Comparison of ENCODE assay signal across 9 mouse cellular contexts in genomic region chr11:121109986-121110385, GRCm38 (mm10). TPM values are rescaled to one million over a fixed set of nuclear protein-coding genes. Genes with fewer than 3 reads are reported as not detected.
DNase-seq lines count a peak whose midpoint lies in the region; ATAC-seq and TF ChIP-seq lines count a peak whose summit lies in the region.
"Had no signal": no experiment of that assay in that cellular context is flagged by ENCODE, and none has a peak within 500 bp of the region (broad histone marks: within the 10 kb centered on the region; RNA-seq: fewer than 3 reads in every experiment).

No protein-coding gene starts in this region.

- TF ChIP-seq CTCF in stomach, postnatal 0 days (IDR thresholded peaks at IDR 0.05; ENCODE audit: low read depth): no peak

- no peaks in the 10 kb centered on the region for H3K27me3 ChIP-seq in midbrain, embryonic 14.5 days (ENCODE audit: control insufficient read depth, insufficient read depth, low read length)
- no peaks in the 10 kb centered on the region for H3K27me3 ChIP-seq in midbrain, embryonic 15.5 days (replicated peaks)
- H3K27me3 ChIP-seq in stomach, postnatal 0 days (ENCODE audit: control insufficient read depth, insufficient read depth, low read length): no peaks in the 10 kb centered on the region

- peak; percentile 81 for DNase-seq in midbrain, embryonic 14.5 days
- DNase-seq in brain, embryonic 18.5 days (ENCODE audit: low read depth, low spot score): peak; percentile 40
- DNase-seq in heart, adult 18-20 months: peak; percentile 76 to 83
- peak; percentile 82 to 84 for DNase-seq in kidney, postnatal 25 days
- peak; percentile 66 for DNase-seq in stomach, postnatal 0 days (ENCODE audit: low spot score)
- DNase-seq in thymus, postnatal 25 days: no peak

- WGBS in midbrain, embryonic 14.5 days: 4% methylated on average over 2 of the region's 2 CpGs
- 9% methylated on average over 2 of the region's 2 CpGs for WGBS in midbrain, embryonic 15.5 days
- WGBS in stomach, postnatal 0 days: 16% methylated on average over 2 of the region's 2 CpGs

- H3K36me3 ChIP-seq in midbrain, embryonic 14.5 days (ENCODE audit: control insufficient read depth, insufficient read depth, low read length): no peaks in the 10 kb centered on the region
- no peaks in the 10 kb centered on the region for H3K36me3 ChIP-seq in midbrain, embryonic 15.5 days (replicated peaks)
- H3K36me3 ChIP-seq in stomach, postnatal 0 days (ENCODE audit: control insufficient read depth, insufficient read depth, low read length): no peaks in the 10 kb centered on the region

- ATAC-seq in midbrain, embryonic 14.5 days (ENCODE audit: low FRiP score, low TSS enrichment): no peak
- no peak for ATAC-seq in midbrain, embryonic 15.5 days (replicated peaks)
- ATAC-seq in stomach, postnatal 0 days (ENCODE audit: low FRiP score, low TSS enrichment): peak; percentile 71

- no peak overlapping the region for H3K9ac ChIP-seq in midbrain, embryonic 14.5 days (replicated peaks; ENCODE audit: low read length)
- H3K9ac ChIP-seq in midbrain, embryonic 15.5 days: no peak overlapping the region
- no peak overlapping the region for H3K9ac ChIP-seq in stomach, postnatal 0 days (ENCODE audit: low read length)

- H3K4me1 ChIP-seq in midbrain, embryonic 14.5 days (ENCODE audit: control insufficient read depth, insufficient read depth, low read length): no peaks in the 10 kb centered on the region
- H3K4me1 ChIP-seq in midbrain, embryonic 15.5 days: peaks cover 2% of the 10 kb centered on the region; the same call in 1 of the 2 replicates
- no peaks in the 10 kb centered on the region for H3K4me1 ChIP-seq in stomach, postnatal 0 days (replicated peaks; ENCODE audit: control insufficient read depth, insufficient read depth)

- no peak overlapping the region for H3K27ac ChIP-seq in midbrain, embryonic 14.5 days (replicated peaks; ENCODE audit: low read depth, low read length)
- H3K27ac ChIP-seq in midbrain, embryonic 15.5 days: no peak overlapping the region
- H3K27ac ChIP-seq in stomach, postnatal 0 days (replicated peaks): no peak overlapping the region

- no peak for TF ChIP-seq EP300 in stomach, postnatal 0 days (optimal IDR thresholded peaks at IDR 0.05)

- no peak overlapping the region for H3K4me2 ChIP-seq in midbrain, embryonic 14.5 days (ENCODE audit: low read length)
- no peak overlapping the region for H3K4me2 ChIP-seq in midbrain, embryonic 15.5 days
- no peak overlapping the region for H3K4me2 ChIP-seq in stomach, postnatal 0 days (replicated peaks; ENCODE audit: low read depth)

- H3K9me3 ChIP-seq in midbrain, embryonic 14.5 days (ENCODE audit: control insufficient read depth, low read length): no peaks in the 10 kb centered on the region
- no peaks in the 10 kb centered on the region for H3K9me3 ChIP-seq in midbrain, embryonic 15.5 days
- H3K9me3 ChIP-seq in stomach, postnatal 0 days (ENCODE audit: control insufficient read depth, low read length): no peaks in the 10 kb centered on the region

- H3K4me3 ChIP-seq in midbrain, embryonic 14.5 days (replicated peaks; ENCODE audit: low read depth, low read length): no peak overlapping the region
- H3K4me3 ChIP-seq in midbrain, embryonic 15.5 days: no peak overlapping the region
- no peak overlapping the region for H3K4me3 ChIP-seq in stomach, postnatal 0 days (ENCODE audit: low read depth, low read length)

RNA-seq across cellular contexts. Expression of gene Tex19.2, which starts 8.5 kb away (rescaled TPM):
- polyA plus RNA-seq in midbrain, embryonic 14.5 days (2014; fragmentation: Nextera tagmentation; extraction: Ambion mirVana): not detected in 2 replicates
- not detected in 2 replicates for polyA plus RNA-seq in midbrain, embryonic 15.5 days (2015; fragmentation: Nextera tagmentation; extraction: Ambion mirVana)
- total RNA-seq in heart, adult 18-20 months (2021): not detected
- 0.25 and 0.29 TPM in 2 replicates for polyA plus RNA-seq in stomach, postnatal 0 days (2015; fragmentation: Nextera tagmentation; extraction: Ambion mirVana)
- total RNA-seq: layer of hippocampus, adult 8-10 months had no signal
- polyA plus RNA-seq: small intestine, adult 2 months had no signal

RNA-seq across cellular contexts. Expression of gene Sectm1a, which starts 29.0 kb away (rescaled TPM):
- not detected in 2 replicates for polyA plus RNA-seq in midbrain, embryonic 14.5 days (2014; fragmentation: Nextera tagmentation; extraction: Ambion mirVana)
- polyA plus RNA-seq in midbrain, embryonic 15.5 days (2015; fragmentation: Nextera tagmentation; extraction: Ambion mirVana): not detected in 2 replicates
- under 1 TPM in 1 of 2 experiments, not detected in 1; 0.26 TPM for total RNA-seq in heart, adult 18-20 months (2021)
- polyA plus RNA-seq in stomach, postnatal 0 days (2015; fragmentation: Nextera tagmentation; extraction: Ambion mirVana): 11.8 and 13.2 TPM in 2 replicates
- total RNA-seq: layer of hippocampus, adult 8-10 months had no signal

RNA-seq across cellular contexts. Expression of gene Tex19.1, which starts 36.0 kb away (rescaled TPM):
- polyA plus RNA-seq in midbrain, embryonic 14.5 days (2014; fragmentation: Nextera tagmentation; extraction: Ambion mirVana): not detected in 2 replicates
- not detected in 2 replicates for polyA plus RNA-seq in midbrain, embryonic 15.5 days (2015; fragmentation: Nextera tagmentation; extraction: Ambion mirVana)
- total RNA-seq in heart, adult 18-20 months (2021): not detected
- 0.34 and 0.48 TPM in 2 replicates for polyA plus RNA-seq in stomach, postnatal 0 days (2015; fragmentation: Nextera tagmentation; extraction: Ambion mirVana)
- total RNA-seq: layer of hippocampus, adult 8-10 months had no signal
- polyA plus RNA-seq: small intestine, adult 2 months had no signal

RNA-seq across cellular contexts. Expression of gene Sectm1b, which starts 46.6 kb away (rescaled TPM):
- not detected in 2 replicates for polyA plus RNA-seq in midbrain, embryonic 14.5 days (2014; fragmentation: Nextera tagmentation; extraction: Ambion mirVana)
- not detected in 2 replicates for polyA plus RNA-seq in midbrain, embryonic 15.5 days (2015; fragmentation: Nextera tagmentation; extraction: Ambion mirVana)
- total RNA-seq in heart, adult 18-20 months (2021): not detected
- polyA plus RNA-seq in stomach, postnatal 0 days (2015; fragmentation: Nextera tagmentation; extraction: Ambion mirVana): 113 and 133 TPM in 2 replicates
- total RNA-seq: layer of hippocampus, adult 8-10 months had no signal

RNA-seq across cellular contexts. Expression of gene Uts2r, which starts 50.1 kb away (rescaled TPM):
- polyA plus RNA-seq in midbrain, embryonic 14.5 days (2014; fragmentation: Nextera tagmentation; extraction: Ambion mirVana): 0.45 and 0.88 TPM in 2 replicates
- 0.76 and 1.0 TPM in 2 replicates for polyA plus RNA-seq in midbrain, embryonic 15.5 days (2015; fragmentation: Nextera tagmentation; extraction: Ambion mirVana)
- under 1 TPM in 1 of 2 experiments, not detected in 1; 0.30 TPM for total RNA-seq in heart, adult 18-20 months (2021)
- not detected in 2 replicates for polyA plus RNA-seq in stomach, postnatal 0 days (2015; fragmentation: Nextera tagmentation; extraction: Ambion mirVana)
- polyA plus RNA-seq: small intestine, adult 2 months had no signal

Comparison
In these comparisons a context has a peak if more than half of its experiments do, and no peak if none do; other contexts are left out.
1. RNA of gene Sectm1a, which starts 29.0 kb away (polyA plus RNA-seq): 11.8 to 13.2 TPM in stomach, postnatal 0 days; not detected in midbrain, embryonic 14.5 days and not detected in midbrain, embryonic 15.5 days; every median in the first group is over 10 times any median in the second.